Mouse (Mus musculus) liver, adult 2 months (tissue): Measurements from ENCODE around the gene Gm867.

ENCODE experiments used
- CTCF ChIP-seq: fragments of 200-500 bp; IDR thresholded peaks from 2 replicates; pipeline ENCODE4 v1.5.1; 2011; ENCODE audit warnings: low read depth, low read length, control low read depth
- POLR2A ChIP-seq: fragments of 200-500 bp; IDR thresholded peaks from 2 replicates; pipeline ENCODE4 v1.6.1; 2011; ENCODE audit warnings: low read length, control low read depth; ENCODE audit not compliant: insufficient read depth; ENCODE audit errors: extremely low read depth

DNA sequence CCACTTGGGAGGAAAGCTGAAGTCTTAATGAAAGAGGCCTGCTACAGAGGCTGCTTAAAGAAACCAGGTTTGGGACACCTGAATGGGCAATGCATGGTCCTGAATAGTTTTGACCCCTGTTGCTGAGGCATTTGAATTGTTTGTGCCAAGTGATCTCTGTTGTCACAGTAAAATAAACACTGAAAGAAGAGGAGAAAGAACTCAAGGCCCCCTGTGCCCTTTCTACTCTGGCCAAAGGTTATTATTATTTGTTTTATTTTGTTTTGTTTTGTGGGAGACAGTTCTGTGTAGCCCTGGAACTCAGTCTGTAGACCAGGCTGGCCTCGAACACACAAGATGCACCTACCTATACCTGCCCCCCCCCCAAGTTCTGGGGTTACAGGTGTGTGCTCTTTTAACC, 5.5 kb downstream of the Gm867 start:
- no peak for TF ChIP-seq CTCF
- TF ChIP-seq POLR2A = no peak
